In the genomic region with DNA sequence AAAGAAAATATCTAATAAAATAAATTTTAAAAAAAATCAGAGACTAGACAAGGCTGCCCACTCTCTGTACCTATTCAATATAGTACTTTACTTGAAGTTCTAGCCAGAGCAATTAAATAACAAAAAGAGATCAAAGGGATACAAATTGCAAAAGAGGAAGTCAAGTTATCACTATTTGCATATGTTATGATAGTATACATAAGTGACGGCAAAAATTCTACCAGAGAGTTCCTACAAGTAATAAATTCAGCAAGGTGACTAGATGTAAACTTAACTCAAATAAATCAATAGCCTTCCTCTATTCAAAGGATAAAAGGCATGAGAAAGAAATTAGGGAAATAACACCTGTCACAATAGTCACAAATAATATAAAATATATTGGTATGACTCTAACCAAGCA, we compare ENCODE assay signal across 30 mouse cellular contexts.
"Had no signal": no experiment of that assay in that cellular context is flagged by ENCODE, and none has a peak within 500 bp of the region (broad histone marks: within the 10 kb centered on the region; RNA-seq: fewer than 3 reads in every experiment).

No protein-coding gene starts in this region.

- H3K36me3 ChIP-seq: heart, embryonic 12.5 days; heart, embryonic 13.5 days; heart, embryonic 15.5 days; hindbrain, embryonic 10.5 days; hindbrain, embryonic 12.5 days; hindbrain, embryonic 13.5 days; hindbrain, embryonic 15.5 days; intestine, embryonic 15.5 days; kidney, embryonic 15.5 days had no signal

- H3K27me3 ChIP-seq: heart, embryonic 12.5 days; heart, embryonic 13.5 days; heart, embryonic 15.5 days; hindbrain, embryonic 12.5 days; hindbrain, embryonic 13.5 days; hindbrain, embryonic 15.5 days; intestine, embryonic 15.5 days; kidney, embryonic 15.5 days had no signal

- H3K27ac ChIP-seq: heart, embryonic 13.5 days; heart, embryonic 15.5 days; hindbrain, embryonic 10.5 days; hindbrain, embryonic 12.5 days; hindbrain, embryonic 13.5 days; hindbrain, embryonic 14.5 days; hindbrain, embryonic 15.5 days; hindbrain, postnatal 0 days; intestine, embryonic 15.5 days; kidney, embryonic 15.5 days; kidney, postnatal 0 days; layer of hippocampus, adult 2 months; left cerebral cortex, adult 2 months had no signal

- DNase-seq: heart, postnatal 10 days; heart, postnatal 14 days; heart, postnatal 36 days; heart, postnatal 4 days; kidney, adult 11 months; kidney, adult 18-20 months; kidney, adult 2 months; kidney, adult 8-10 months; kidney, adult 9 months; kidney, postnatal 10 days; kidney, postnatal 14 days; kidney, postnatal 25 days; kidney, postnatal 36 days; kidney, postnatal 4 days; layer of hippocampus, adult 9-11 months; layer of hippocampus, postnatal 36 days had no signal

- H3K9ac ChIP-seq: heart, embryonic 12.5 days; heart, embryonic 13.5 days; heart, embryonic 15.5 days; hindbrain, embryonic 12.5 days; hindbrain, embryonic 13.5 days; hindbrain, embryonic 14.5 days; hindbrain, embryonic 15.5 days; intestine, embryonic 15.5 days; kidney, embryonic 15.5 days had no signal

- H3K9me3 ChIP-seq: heart, embryonic 12.5 days; heart, embryonic 13.5 days; heart, embryonic 15.5 days; hindbrain, embryonic 10.5 days; hindbrain, embryonic 12.5 days; hindbrain, embryonic 13.5 days; hindbrain, embryonic 15.5 days; intestine, embryonic 15.5 days; kidney, embryonic 15.5 days had no signal

- H3K4me1 ChIP-seq: heart, embryonic 12.5 days; heart, embryonic 13.5 days; heart, embryonic 15.5 days; hindbrain, embryonic 10.5 days; hindbrain, embryonic 12.5 days; hindbrain, embryonic 13.5 days; hindbrain, embryonic 15.5 days; intestine, embryonic 15.5 days; kidney, embryonic 15.5 days had no signal

- H3K4me3 ChIP-seq: heart, embryonic 12.5 days; heart, embryonic 13.5 days; heart, embryonic 15.5 days; hindbrain, embryonic 10.5 days; hindbrain, embryonic 12.5 days; hindbrain, embryonic 13.5 days; hindbrain, embryonic 15.5 days; intestine, embryonic 15.5 days; kidney, embryonic 15.5 days; layer of hippocampus, adult 2 months; left cerebral cortex, adult 2 months had no signal
